Mouse (Mus musculus) liver, embryonic 14.5 days (tissue): ENCODE measurements around the gene Ago3. TPM values are rescaled to one million over a fixed set of nuclear protein-coding genes. Genes with fewer than 3 reads are reported as not detected.

ENCODE experiments used
- ATAC-seq: fragments of 200-750 bp; cut with Nextera tagmentation; 2 replicates; pipeline ENCODE4 v1.8.0; 2017; ENCODE audit warnings: moderate number of reproducible peaks, mild to moderate bottlenecking, moderate library complexity; ENCODE audit not compliant: insufficient read depth
- DNase-seq, 3 experiments: peaks; one replicate each; pipeline ENCODE4 v3.0.0-alpha.2; 2012 to 2013; ENCODE audit warnings: low read depth in 3 of 3, low spot score in 3 of 3
- H3K27ac ChIP-seq: fragments of 300-500 bp; sonication (generic); 2 replicates; pipeline ENCODE4 v1.5.1; 2014; ENCODE audit warnings: moderate library complexity, mild to moderate bottlenecking, control low read depth, inconsistent platforms
- H3K27me3 ChIP-seq: fragments of 300-500 bp; sonication (generic); 2 replicates; pipeline ENCODE4 v1.6.1; 2014; ENCODE audit warnings: mild to moderate bottlenecking, low read length, moderate library complexity; ENCODE audit not compliant: control insufficient read depth, insufficient read depth
- H3K36me3 ChIP-seq: fragments of 300-500 bp; sonication (generic); replicated peaks from 2 replicates; pipeline ENCODE4 v1.6.1; 2014; ENCODE audit warnings: low read depth; ENCODE audit not compliant: control insufficient read depth, insufficient read depth
- H3K4me1 ChIP-seq, 2 experiments: fragments of 200-500 bp in 1 of 2; fragments of 300-500 bp in 1 of 2; sonication (generic) in 1 of 2; replicated peaks; 2 replicates each; pipeline ENCODE4 v1.6.1; 2012 to 2014; ENCODE audit warnings: antibody characterized with exemption in 1 of 2, inconsistent platforms in 1 of 2, low read length in 1 of 2; ENCODE audit not compliant: control insufficient read depth in 2 of 2, insufficient read depth in 2 of 2
- H3K4me2 ChIP-seq: fragments of 300-500 bp; sonication (generic); 2 replicates; pipeline ENCODE4 v1.6.1; 2014; ENCODE audit warnings: low read depth, mild to moderate bottlenecking, control low read depth, moderate library complexity
- H3K4me3 ChIP-seq, 2 experiments: fragments of 200-500 bp in 1 of 2; fragments of 300-500 bp in 1 of 2; sonication (generic) in 1 of 2; 2 replicates each; pipeline ENCODE4 v1.5.1; 2012 to 2014; ENCODE audit warnings: low read depth in 2 of 2, low read length in 2 of 2, mild to moderate bottlenecking in 2 of 2, control low read depth in 1 of 2, inconsistent platforms in 1 of 2, moderate library complexity in 1 of 2; ENCODE audit not compliant: insufficient read depth in 1 of 2
- H3K9ac ChIP-seq: fragments of 300-500 bp; sonication (generic); replicated peaks from 2 replicates; pipeline ENCODE4 v1.6.1; 2014; ENCODE audit warnings: mild to moderate bottlenecking, control low read depth, moderate library complexity
- H3K9me3 ChIP-seq: fragments of 300-500 bp; sonication (generic); 2 replicates; pipeline ENCODE4 v1.6.1; 2016; ENCODE audit warnings: low read length, mixed read lengths; ENCODE audit not compliant: control insufficient read depth
- CTCF ChIP-seq: IDR thresholded peaks from 2 replicates; pipeline ENCODE4 v1.5.1; 2016; ENCODE audit warnings: antibody characterized with exemption, low read depth, control low read depth
- EP300 ChIP-seq: IDR thresholded peaks from 2 replicates; pipeline ENCODE4 v1.6.1; 2016; ENCODE audit warnings: antibody characterized with exemption, low read depth
- WGBS: fragments of 180-500 bp; shearing (Covaris S2); extraction: QIAGEN DNeasy Blood & Tissue Kit; methylation state at CpG from one replicate; pipeline ENCODE4 v1.1.7; 2014; ENCODE audit not compliant: insufficient replicate concordance; 5-methylcytosine and 5-hydroxymethylcytosine counted together
- polyA plus RNA-seq, 2 experiments: library from polyadenylated mRNA; depleted of rRNA in 1 of 2; stranded (reverse) in 1 of 2; unstranded in 1 of 2; fragments of >200 nt; fragmentation: Nextera tagmentation in 1 of 2; extraction: Ambion mirVana in 1 of 2; gene quantifications; 2 replicates each; pipeline versions ENCODE4 v1.2.1 to v1.2.3; 2012 to 2014

Ago3 gene
- polyA plus RNA-seq, 2 experiments = 1.1 to 4.3 TPM

DNA sequence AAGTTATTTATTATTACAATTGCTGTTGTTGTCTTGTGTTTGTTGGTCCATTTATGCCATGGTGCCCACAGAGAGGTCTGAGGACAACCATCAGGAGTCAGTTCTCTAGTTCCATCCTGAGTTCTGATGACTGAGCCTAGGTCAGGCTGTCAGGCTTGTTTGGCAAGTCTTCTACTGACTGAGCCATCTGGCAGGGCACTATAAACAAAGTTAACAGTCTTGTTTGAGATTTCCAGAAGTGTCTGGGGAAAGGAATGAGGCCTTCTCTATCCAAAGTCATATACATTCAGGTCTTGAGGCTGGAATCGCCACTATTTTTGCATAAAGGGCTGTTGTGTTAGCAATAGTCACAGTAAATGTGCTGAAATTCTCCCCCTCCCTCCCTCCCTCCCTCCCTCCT, 97.6 kb downstream of the Ago3 start:
- no peaks in the 10 kb centered on the region for H3K27me3 ChIP-seq
- TF ChIP-seq EP300 (no peak), CTCF (no peak)

DNA sequence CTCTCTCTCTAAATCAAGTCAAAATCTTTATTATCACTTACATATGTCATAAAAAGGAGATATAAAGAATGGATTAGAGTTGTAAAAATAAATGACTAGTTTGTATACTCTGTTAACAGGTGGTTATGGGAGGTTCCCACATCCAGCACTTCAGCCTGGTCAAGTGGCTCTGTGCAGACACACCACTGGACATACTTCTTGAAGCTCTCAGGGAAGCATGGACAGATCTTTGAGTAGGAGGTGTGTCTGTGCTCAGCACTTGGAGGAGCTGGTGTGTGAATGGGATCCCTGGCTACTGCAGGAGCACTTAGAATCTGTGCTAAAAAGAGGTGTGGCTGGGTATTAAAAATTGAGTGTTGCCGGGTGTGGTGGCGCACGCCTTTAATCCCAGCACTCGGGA, 99.1 kb downstream of the Ago3 start:
- H3K9ac ChIP-seq = no peak overlapping the region
- TF ChIP-seq EP300 (no peak), CTCF (no peak)
- no peaks in the 10 kb centered on the region for H3K9me3 ChIP-seq
- DNase-seq (no peak), ATAC-seq (no peak)
- 80% methylated on average over 4 of the region's 4 CpGs for WGBS
- no peak overlapping the region for H3K4me2 ChIP-seq
- no peaks in the 10 kb centered on the region for H3K4me1 ChIP-seq
- H3K36me3 ChIP-seq = no peaks in the 10 kb centered on the region
- no peak overlapping the region for H3K4me3 ChIP-seq
- no peak overlapping the region for H3K27ac ChIP-seq
- H3K27me3 ChIP-seq = peaks cover 3% of the 10 kb centered on the region

More for the DNA sequence above, 97.6 kb downstream of the Ago3 start:
- no peaks in the 10 kb centered on the region for H3K4me1 ChIP-seq
- H3K9ac ChIP-seq = no peak overlapping the region
- H3K9me3 ChIP-seq = no peaks in the 10 kb centered on the region
- ATAC-seq (no peak), DNase-seq (no peak)
- H3K27ac ChIP-seq = no peak overlapping the region
- H3K4me3 ChIP-seq = no peak overlapping the region
- no peaks in the 10 kb centered on the region for H3K36me3 ChIP-seq
- WGBS = 58% methylated on average over 1 of the region's 1 CpGs
- no peak overlapping the region for H3K4me2 ChIP-seq

DNA sequence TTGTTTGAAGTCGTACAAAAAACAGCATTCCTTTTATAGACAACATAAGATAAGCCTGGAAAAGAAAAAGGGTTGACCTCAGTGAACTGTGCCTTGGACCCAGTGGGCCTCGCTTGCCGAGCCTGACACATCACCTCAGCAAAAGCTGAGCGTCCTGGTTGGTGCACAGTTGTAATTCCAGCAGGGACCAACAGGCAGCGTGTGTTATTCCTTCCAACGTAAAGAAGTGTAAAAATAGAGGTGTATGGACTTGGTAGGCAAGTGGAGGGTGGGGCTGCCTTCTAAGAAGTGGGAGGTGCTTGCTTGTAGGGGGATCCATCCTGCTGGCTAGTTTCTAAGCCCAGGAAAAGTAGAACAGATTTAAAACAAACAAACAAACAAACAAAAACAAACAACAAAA, 103.3 kb downstream of the Ago3 start:
- Histone ChIP-seq H3K36me3 (no peaks in the 10 kb centered on the region), H3K9ac (no peak overlapping the region), H3K9me3 (no peaks in the 10 kb centered on the region), H3K4me3 (no peak overlapping the region), H3K4me1 (no peaks in the 10 kb centered on the region; a peak in 2 of 4 replicates), H3K27ac (no peak overlapping the region), H3K4me2 (no peak overlapping the region), H3K27me3 (peaks cover 8% of the 10 kb centered on the region)
- ATAC-seq (no peak), DNase-seq (no peak)
- WGBS = 22% methylated on average over 6 of the region's 6 CpGs
- TF ChIP-seq CTCF (no peak), EP300 (no peak)

DNA sequence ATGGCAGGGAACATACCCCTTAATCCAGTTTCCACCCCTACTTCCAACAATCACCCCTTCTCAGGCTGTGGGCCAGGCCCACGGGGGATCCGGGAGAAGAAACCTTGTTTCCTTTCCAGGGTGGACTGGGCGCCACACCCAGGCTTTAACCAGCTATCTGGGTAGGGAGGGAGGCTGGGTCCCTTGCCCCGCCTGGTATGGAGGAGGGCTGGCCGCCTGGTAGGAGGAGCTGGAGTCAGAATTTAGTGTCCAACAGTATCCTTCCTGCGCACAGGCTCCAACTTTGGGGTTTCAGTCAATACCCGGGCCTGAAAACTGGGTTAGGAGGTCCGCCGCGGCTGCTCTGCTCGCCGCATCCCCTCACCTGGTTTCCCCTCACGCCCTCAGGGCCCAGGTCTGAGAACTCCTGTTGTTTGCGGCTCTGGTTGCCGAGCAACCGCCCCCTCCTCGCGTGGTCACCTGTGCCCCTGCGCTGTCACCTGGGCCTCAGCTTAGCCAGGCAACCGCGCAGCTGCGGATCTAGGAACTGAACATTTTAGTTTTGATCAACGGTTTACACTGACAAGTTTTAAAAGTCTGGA, 104.0 kb downstream of the Ago3 start, which contains the start of gene Tekt2:
Tekt2 (minus strand) TSS at position 408 of the 581 bp plus-strand sequence.
- WGBS = 23% methylated on average over 23 of the region's 23 CpGs
- Histone ChIP-seq H3K36me3 (no peaks in the 10 kb centered on the region), H3K4me3 (no peak within 1 kb of the TSS), H3K27me3 (peaks cover 8% of the 10 kb centered on the region), H3K27ac (no peak within 1 kb of the TSS), H3K9me3 (no peaks in the 10 kb centered on the region), H3K4me1 (peaks cover 4% of the 10 kb centered on the region in 2 experiments; a peak in 3 of 4 replicates), H3K4me2 (peak within 1 kb of the TSS; percentile 15), H3K9ac (no peak within 1 kb of the TSS)
- no peak for ATAC-seq
- no peak for DNase-seq
- TF ChIP-seq EP300 = no peak
- TF ChIP-seq CTCF = no peak

DNA sequence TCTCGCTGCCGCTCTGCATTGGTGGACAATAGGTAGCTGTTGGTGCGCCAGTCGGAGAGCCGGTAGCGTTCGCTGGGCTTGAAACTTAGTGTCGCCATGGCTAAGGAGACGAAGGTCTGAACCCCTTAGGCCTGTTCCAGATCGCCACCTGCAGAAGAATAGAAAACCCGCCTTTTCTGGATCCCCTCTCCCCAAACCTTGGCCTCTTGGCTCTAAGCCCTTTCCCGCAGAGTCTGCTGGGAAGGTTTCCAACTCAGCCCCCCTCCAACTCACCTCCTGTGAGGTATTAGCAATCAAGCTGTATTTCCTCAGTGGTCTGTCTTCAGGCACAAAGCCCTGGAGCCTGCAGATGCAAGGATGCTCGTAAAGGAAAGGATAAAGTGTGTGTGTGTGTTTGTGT, 104.5 kb downstream of the Ago3 start:
- no peak overlapping the region for H3K4me3 ChIP-seq
- WGBS = 55% methylated on average over 13 of the region's 13 CpGs
- no peak overlapping the region for H3K4me2 ChIP-seq
- no peak for DNase-seq
- no peak overlapping the region for H3K27ac ChIP-seq
- no peaks in the 10 kb centered on the region for H3K36me3 ChIP-seq
- peaks cover 4 to 6% of the 10 kb centered on the region in 2 experiments; a peak in 3 of 4 replicates for H3K4me1 ChIP-seq
- H3K27me3 ChIP-seq = peaks cover 8% of the 10 kb centered on the region
- no peaks in the 10 kb centered on the region for H3K9me3 ChIP-seq
- no peak for ATAC-seq
- no peak overlapping the region for H3K9ac ChIP-seq
- no peak for TF ChIP-seq EP300
